Mouse (Mus musculus) adrenal gland, postnatal 14 days (tissue): ENCODE measurements around the gene Prr5. TPM values are rescaled to one million over a fixed set of nuclear protein-coding genes. Genes with fewer than 3 reads are reported as not detected.

ENCODE experiments used
- DNase-seq: peaks from one replicate; pipeline ENCODE4 v3.0.0; 2021; ENCODE audit warnings: mixed read lengths
- total RNA-seq: library from RNA; stranded (reverse); gene quantifications from 2 replicates; pipeline ENCODE4 v1.2.3, GENCODE M21; 2021

Prr5 gene
- total RNA-seq, 1 experiment from 2014 or later = 7.1 TPM

- DNase-seq = no peak
Measured at GRCm38 (mm10) chr15:84657384-84658064, 11.9 kb upstream of the Prr5 start.

GRCm38 (mm10) chr15:84658655-84659054 lies 10.8 kb upstream of the Prr5 start:
- DNase-seq = no peak

- DNase-seq = no peak
Measured at GRCm38 (mm10) chr15:84659856-84660255, 9.6 kb upstream of the Prr5 start.

GRCm38 (mm10) chr15:84661274-84661673 lies 8.1 kb upstream of the Prr5 start:
- DNase-seq = no peak

GRCm38 (mm10) chr15:84662952-84663684 lies 6.3 kb upstream of the Prr5 start:
- DNase-seq = peak; percentile 84

- peak; percentile 11 for DNase-seq
Measured at GRCm38 (mm10) chr15:84663685-84664060, 5.7 kb upstream of the Prr5 start.

GRCm38 (mm10) chr15:84664542-84665460 lies 4.6 kb upstream of the Prr5 start:
- DNase-seq = peak; percentile 2

- no peak for DNase-seq
Measured at GRCm38 (mm10) chr15:84665662-84666061, 3.8 kb upstream of the Prr5 start.

- DNase-seq = no peak
Measured at GRCm38 (mm10) chr15:84666065-84666464, 3.4 kb upstream of the Prr5 start.

GRCm38 (mm10) chr15:84667601-84668000 lies 1.8 kb upstream of the Prr5 start:
- no peak for DNase-seq

GRCm38 (mm10) chr15:84669771-84670656 lies 594 bp downstream of the Prr5 start:
- no peak for DNase-seq

GRCm38 (mm10) chr15:84670657-84671055 lies 1.2 kb downstream of the Prr5 start:
- no peak for DNase-seq

GRCm38 (mm10) chr15:84671401-84672307 lies 2.2 kb downstream of the Prr5 start:
- DNase-seq = peak; percentile 80

GRCm38 (mm10) chr15:84672308-84672615 lies 2.8 kb downstream of the Prr5 start:
- no peak for DNase-seq

GRCm38 (mm10) chr15:84672616-84673015 lies 3.2 kb downstream of the Prr5 start:
- peak; percentile 66 for DNase-seq

GRCm38 (mm10) chr15:84674329-84675067 lies 5.1 kb downstream of the Prr5 start:
- DNase-seq = no peak

GRCm38 (mm10) chr15:84675317-84675716 lies 5.9 kb downstream of the Prr5 start:
- DNase-seq = no peak

- DNase-seq = no peak
Measured at GRCm38 (mm10) chr15:84677943-84678342, 8.5 kb downstream of the Prr5 start.

- DNase-seq = no peak
Measured at GRCm38 (mm10) chr15:84679090-84679489, 9.7 kb downstream of the Prr5 start.

GRCm38 (mm10) chr15:84679794-84680193 lies 10.4 kb downstream of the Prr5 start:
- DNase-seq = no peak
